Mouse (Mus musculus): ENCODE measurements around the gene 5530401A14Rik.

5530401A14Rik gene

DNA sequence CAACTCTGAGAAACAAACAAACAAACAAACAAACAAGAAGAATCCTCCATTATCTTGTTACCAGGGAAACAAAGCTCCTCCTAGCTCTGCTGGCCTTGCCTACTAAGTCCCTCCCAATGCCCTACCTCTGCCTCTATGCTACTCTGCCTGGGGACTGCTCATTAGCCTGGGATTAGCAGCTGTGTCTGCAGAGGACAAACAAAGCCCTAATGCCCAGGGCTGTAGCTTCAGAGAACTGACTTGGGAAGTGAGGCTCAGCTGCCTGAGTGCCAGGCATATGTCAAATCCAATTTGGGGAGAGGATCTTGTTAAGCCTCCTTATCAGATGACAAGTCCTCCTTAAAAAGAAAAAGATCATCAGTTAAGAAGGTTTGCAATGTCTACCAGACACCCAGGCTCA is 65.9 kb downstream of the 5530401A14Rik start:
- no peak for DNase-seq (ENCODE audit: low read depth, low spot score)

DNA sequence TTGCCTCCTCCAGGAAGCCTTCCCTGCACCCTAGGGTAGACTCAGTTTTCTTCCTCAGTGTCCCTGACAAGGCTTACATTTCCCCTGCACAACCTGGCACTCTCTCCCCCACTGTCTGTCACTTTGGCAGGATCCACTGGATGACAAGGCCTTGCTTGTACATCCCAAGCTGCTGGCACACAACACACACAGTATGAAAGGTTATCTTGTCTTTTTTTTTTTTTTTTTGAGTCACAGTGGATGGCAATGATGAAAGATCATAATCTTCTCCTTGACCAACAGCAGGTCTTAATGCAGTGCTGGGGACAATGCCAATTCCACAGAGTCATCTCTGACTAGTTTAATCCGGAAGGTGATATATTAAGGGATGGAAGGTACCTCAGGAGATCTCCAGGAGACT is 77.0 kb downstream of the 5530401A14Rik start:
- no peak for DNase-seq (ENCODE audit: low read depth, low spot score)

DNA sequence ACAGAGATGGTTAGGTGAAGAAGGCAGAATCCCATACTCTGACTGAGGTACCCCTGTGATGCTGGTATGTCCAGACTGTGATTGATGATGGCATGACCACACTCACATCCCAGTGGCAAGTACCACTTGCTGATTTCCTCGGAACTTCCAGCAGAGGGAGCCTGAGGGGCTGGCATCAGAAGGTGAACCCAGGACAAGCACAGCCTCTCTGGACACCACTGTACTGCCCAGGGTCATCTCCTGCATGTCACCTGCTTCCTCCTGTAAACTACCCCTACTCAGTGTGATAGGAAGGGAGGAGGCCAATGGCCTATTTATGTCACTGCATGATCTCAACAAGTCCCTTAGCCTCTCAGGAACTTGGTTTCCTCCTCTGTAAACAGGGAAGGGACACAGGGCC is 80.5 kb downstream of the 5530401A14Rik start:
- DNase-seq (ENCODE audit: low read depth, low spot score) = no peak

DNA sequence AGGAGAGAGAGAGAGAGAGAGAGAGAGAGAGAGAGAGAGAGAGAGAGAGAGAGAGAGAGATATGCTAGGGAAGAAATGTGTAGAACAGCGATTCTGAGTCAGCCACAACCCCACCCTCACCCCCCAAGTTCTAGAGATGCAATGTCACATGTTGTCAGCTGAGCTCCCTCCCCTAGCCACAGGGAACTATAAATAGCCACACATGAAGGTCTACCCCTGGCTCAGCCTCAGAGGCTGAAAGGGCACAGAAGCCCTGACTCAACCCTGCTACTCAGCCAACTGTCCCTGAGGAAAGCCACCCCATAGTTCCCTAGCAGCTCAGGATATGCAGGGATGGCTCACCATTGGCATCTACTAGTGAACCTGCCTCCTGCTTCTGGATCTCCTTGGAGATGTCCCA is 81.7 kb downstream of the 5530401A14Rik start:
- DNase-seq (ENCODE audit: low read depth, low spot score) = no peak

Measured in CD4-positive helper T cell, adult 2 months (primary cell).